Comparison of ENCODE assay signal across 8 mouse cellular contexts in the genomic region with DNA sequence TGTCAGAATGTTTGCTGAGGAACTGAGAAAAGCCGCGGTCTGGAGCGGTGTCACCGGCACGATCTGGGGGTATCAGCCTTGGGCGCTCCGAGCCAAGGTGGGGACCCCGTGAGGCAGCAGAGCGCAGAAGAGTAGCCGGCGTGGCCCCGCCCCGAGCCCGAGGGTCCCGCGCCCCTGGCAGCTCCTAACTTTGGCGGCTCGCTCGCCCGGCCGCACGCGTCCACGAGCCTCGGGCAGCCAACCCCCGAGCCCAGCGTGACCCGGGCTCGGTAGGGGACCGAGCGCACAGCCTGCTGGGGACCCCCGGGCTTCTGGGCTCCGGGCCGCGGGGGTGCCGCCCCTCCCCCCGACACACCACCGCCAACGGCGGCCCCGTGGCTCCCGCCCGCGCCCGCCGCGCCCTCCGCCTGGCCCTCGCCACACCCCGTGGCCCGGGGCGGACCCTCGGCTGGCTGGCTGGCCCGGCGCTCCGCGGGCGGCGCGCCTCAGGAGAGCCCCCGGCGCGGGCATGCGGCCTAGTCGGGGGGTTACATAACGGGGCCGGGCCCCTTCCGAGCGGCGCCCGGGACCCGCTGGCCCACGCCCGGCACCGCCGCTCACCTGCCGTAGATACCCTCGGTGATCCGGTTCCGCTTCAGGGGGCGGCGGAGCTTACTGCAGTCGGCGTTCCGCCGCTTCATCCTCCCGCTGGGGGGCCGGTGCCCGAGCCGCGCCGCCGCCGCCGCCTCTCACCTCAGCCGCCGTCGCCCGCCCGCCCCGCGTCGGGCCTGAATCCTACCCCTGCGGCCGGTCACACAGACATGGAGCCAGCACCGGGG. TPM values are rescaled to one million over a fixed set of nuclear protein-coding genes. Genes with fewer than 3 reads are reported as not detected.
DNase-seq lines count a peak whose midpoint lies in the region; ATAC-seq and TF ChIP-seq lines count a peak whose summit lies in the region.

No protein-coding gene starts in this region.

- TF ChIP-seq EP300 in lung, postnatal 0 days (IDR thresholded peaks at IDR 0.05): no peak

- no peaks in the 10 kb centered on the region for H3K9me3 ChIP-seq in forebrain, embryonic 16.5 days (ENCODE audit: control insufficient read depth, low read length)
- no peaks in the 10 kb centered on the region for H3K9me3 ChIP-seq in kidney, embryonic 16.5 days (ENCODE audit: low read length)
- H3K9me3 ChIP-seq in lung, postnatal 0 days (ENCODE audit: low read length): no peaks in the 10 kb centered on the region

- H3K4me1 ChIP-seq in brown adipose tissue, adult 24 weeks (ENCODE audit: control insufficient read depth, insufficient read depth, insufficient read length, low read length): peaks cover 8% of the 10 kb centered on the region
- H3K4me1 ChIP-seq in forebrain, embryonic 16.5 days (replicated peaks; ENCODE audit: control insufficient read depth, insufficient read depth, low read length): peaks cover 20% of the 10 kb centered on the region
- H3K4me1 ChIP-seq in kidney, embryonic 16.5 days (ENCODE audit: insufficient read depth, low read length): peaks cover 34% of the 10 kb centered on the region
- H3K4me1 ChIP-seq in lung, postnatal 0 days (ENCODE audit: insufficient read depth, low read depth, low read length): peaks cover 8% of the 10 kb centered on the region

- H3K27ac ChIP-seq in brown adipose tissue, adult 24 weeks (replicated peaks; ENCODE audit: low read depth, low read length): peak overlapping the region; percentile 32
- peak overlapping the region; percentile 96 for H3K27ac ChIP-seq in forebrain, embryonic 16.5 days (ENCODE audit: low read length)
- H3K27ac ChIP-seq in kidney, embryonic 16.5 days (ENCODE audit: low read length): peak overlapping the region; percentile 65
- peak overlapping the region; percentile 83 for H3K27ac ChIP-seq in lung, postnatal 0 days (ENCODE audit: low read length)

- peak overlapping the region; percentile 89 for H3K4me3 ChIP-seq in brown adipose tissue, adult 24 weeks (ENCODE audit: insufficient read depth, low read depth, low read length)
- H3K4me3 ChIP-seq in forebrain, embryonic 16.5 days (replicated peaks; ENCODE audit: low read length): peak overlapping the region; percentile 96
- peak overlapping the region; percentile 96 for H3K4me3 ChIP-seq in kidney, embryonic 16.5 days (ENCODE audit: low read length)
- peak overlapping the region; percentile 99 for H3K4me3 ChIP-seq in lung, postnatal 0 days (ENCODE audit: low read depth, low read length)

- ATAC-seq in forebrain, embryonic 16.5 days: peak; percentile 2
- ATAC-seq in kidney, embryonic 16.5 days (ENCODE audit: low FRiP score, low TSS enrichment): peak; percentile 24
- ATAC-seq in lung, postnatal 0 days: peak; percentile 34

- under 1% methylated on average over 100 of the region's 106 CpGs for WGBS in forebrain, embryonic 16.5 days
- under 1% methylated on average over 66 of the region's 106 CpGs for WGBS in kidney, embryonic 16.5 days
- WGBS in lung, postnatal 0 days: 1% methylated on average over 29 of the region's 106 CpGs

- no peak for TF ChIP-seq CTCF in lung, postnatal 0 days (IDR thresholded peaks at IDR 0.05)

- 0 out of 2 replicates have a peak, but pooled peaks cover 9% of the 10 kb centered on the region for H3K27me3 ChIP-seq in forebrain, embryonic 16.5 days (replicated peaks; ENCODE audit: control insufficient read depth, insufficient read depth, low read length)
- H3K27me3 ChIP-seq in kidney, embryonic 16.5 days (ENCODE audit: insufficient read depth, low read length): peaks cover 3% of the 10 kb centered on the region; the same call in 1 of the 2 replicates
- H3K27me3 ChIP-seq in lung, postnatal 0 days (replicated peaks; ENCODE audit: insufficient read depth, low read length): no peaks in the 10 kb centered on the region

- peak overlapping the region; percentile 100 for H3K9ac ChIP-seq in forebrain, embryonic 16.5 days (replicated peaks; ENCODE audit: low read depth, low read length)
- peak overlapping the region; percentile 84 for H3K9ac ChIP-seq in kidney, embryonic 16.5 days (replicated peaks; ENCODE audit: low read length)
- peak overlapping the region; percentile 84 for H3K9ac ChIP-seq in lung, postnatal 0 days (replicated peaks; ENCODE audit: low read depth)

- H3K4me2 ChIP-seq in forebrain, embryonic 16.5 days (ENCODE audit: low read length): peak overlapping the region; percentile 76
- peak overlapping the region; percentile 85 for H3K4me2 ChIP-seq in kidney, embryonic 16.5 days (replicated peaks; ENCODE audit: low read depth, low read length)
- peak overlapping the region; percentile 99 for H3K4me2 ChIP-seq in lung, postnatal 0 days (replicated peaks; ENCODE audit: low read depth, low read length)

- peak; percentile 41 to 61 for DNase-seq in layer of hippocampus, postnatal 10 days (ENCODE audit: low spot score in 2 of 2)
- DNase-seq in layer of hippocampus, postnatal 25 days (ENCODE audit: extremely low spot score in 1 of 2, low spot score in 1 of 2): no peak
- peak; percentile 65 for DNase-seq in lung, postnatal 0 days (ENCODE audit: low spot score)
- peak; percentile 62 for DNase-seq in ovary, postnatal 36 days (ENCODE audit: low spot score)
- DNase-seq in urinary bladder, postnatal 25 days (ENCODE audit: low spot score): peak; percentile 55

- no peaks in the 10 kb centered on the region for H3K36me3 ChIP-seq in forebrain, embryonic 16.5 days (ENCODE audit: control insufficient read depth, insufficient read depth)
- no peaks in the 10 kb centered on the region for H3K36me3 ChIP-seq in kidney, embryonic 16.5 days (ENCODE audit: insufficient read depth, low read length)
- H3K36me3 ChIP-seq in lung, postnatal 0 days (ENCODE audit: insufficient read depth, low read length): no peaks in the 10 kb centered on the region

RNA-seq across cellular contexts. Expression of gene Maco1, which starts 0.5 kb away (rescaled TPM):
- total RNA-seq in layer of hippocampus, postnatal 10 days (2021): 10 to 100 TPM; 48.2 to 52.1 TPM
- 10 to 100 TPM; 42.0 to 48.0 TPM for total RNA-seq in layer of hippocampus, postnatal 25 days (2021)
- polyA plus RNA-seq in brown adipose tissue, adult 24 weeks (2012; ENCODE audit: insufficient read depth, insufficient read length, missing spikeins): 22.4 and 26.2 TPM in 2 replicates
- polyA plus RNA-seq in forebrain, embryonic 16.5 days (2015; fragmentation: Nextera tagmentation; extraction: Ambion mirVana): 98.7 and 104 TPM in 2 replicates
- 33.1 and 38.4 TPM in 2 replicates for polyA plus RNA-seq in kidney, embryonic 16.5 days (2015; fragmentation: Nextera tagmentation; extraction: Ambion mirVana)
- 32.5 and 33.1 TPM in 2 replicates for polyA plus RNA-seq in lung, postnatal 0 days (2015; fragmentation: Nextera tagmentation; extraction: Ambion mirVana)

RNA-seq across cellular contexts. Expression of gene Rhd, which starts 11.7 kb away (rescaled TPM):
- not detected for total RNA-seq in layer of hippocampus, postnatal 10 days (2021)
- total RNA-seq in layer of hippocampus, postnatal 25 days (2021): not detected
- not detected in 2 replicates for polyA plus RNA-seq in brown adipose tissue, adult 24 weeks (2012; ENCODE audit: insufficient read depth, insufficient read length, missing spikeins)
- 0.47 and 1.0 TPM in 2 replicates for polyA plus RNA-seq in forebrain, embryonic 16.5 days (2015; fragmentation: Nextera tagmentation; extraction: Ambion mirVana)
- polyA plus RNA-seq in kidney, embryonic 16.5 days (2015; fragmentation: Nextera tagmentation; extraction: Ambion mirVana): 2.7 and 3.0 TPM in 2 replicates
- 1.5 and 2.8 TPM in 2 replicates for polyA plus RNA-seq in lung, postnatal 0 days (2015; fragmentation: Nextera tagmentation; extraction: Ambion mirVana)

Comparison
In these comparisons a context has a peak if more than half of its experiments do, and no peak if none do; other contexts are left out.
1. DNase-seq: peak in layer of hippocampus, postnatal 10 days (2 of 2), lung, postnatal 0 days (single experiment), ovary, postnatal 36 days (single experiment) and urinary bladder, postnatal 25 days (single experiment); none in layer of hippocampus, postnatal 25 days (0 of 2).
2. H3K27ac ChIP-seq: peak in every context shown above with its lines; median percentile 96 in forebrain, embryonic 16.5 days; 83 in lung, postnatal 0 days; 65 in kidney, embryonic 16.5 days; 32 in brown adipose tissue, adult 24 weeks.
3. Peak in every context shown above with its lines, with median percentiles within 50 percentile points of each other: H3K4me3 ChIP-seq, ATAC-seq, H3K4me2 ChIP-seq and H3K9ac ChIP-seq.